Mouse (Mus musculus): ENCODE measurements at regions not wholly inside any gene's neighbourhood (a gene's known extent, or its start where the extent isn't known, plus 50 kb on each side); places are given as distances from the start of the nearest gene placed in this dataset.

GRCm38 (mm10) chr10:108034068-108034467, 122.1 kb upstream of the Otogl start:
- DNase-seq (ENCODE audit: low spot score in 2 of 2): no peak

GRCm38 (mm10) chr10:108033317-108033795, 121.4 kb upstream of the Otogl start:
- no peak for DNase-seq (ENCODE audit: low spot score in 2 of 2)

DNA sequence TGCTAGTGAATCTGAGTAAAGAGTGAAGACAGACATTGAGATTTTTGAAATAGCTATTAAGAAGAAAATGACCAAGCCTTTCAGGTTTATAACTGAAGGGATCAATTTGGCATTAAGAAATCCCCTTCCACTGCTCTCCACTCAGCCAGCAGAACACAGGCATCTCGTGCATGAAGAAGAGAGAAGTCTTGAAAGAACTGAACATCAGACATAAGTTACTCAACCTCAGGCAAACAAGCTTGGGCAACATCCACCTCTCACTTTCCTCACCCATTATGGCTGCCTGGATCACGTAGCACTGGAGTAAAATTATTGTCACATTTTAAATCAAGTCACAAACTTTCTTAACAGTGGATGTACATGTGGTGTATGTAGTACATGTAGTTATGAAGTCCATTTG, 115.6 kb upstream of the Otogl start:
- DNase-seq (ENCODE audit: low spot score in 2 of 2): no peak

GRCm38 (mm10) chr10:108024227-108024626, 112.3 kb upstream of the Otogl start:
- no peak for DNase-seq (ENCODE audit: low spot score in 2 of 2)

- no peak for DNase-seq (ENCODE audit: low spot score in 2 of 2)
Measured at GRCm38 (mm10) chr10:108016552-108016951, 104.6 kb upstream of the Otogl start.

DNA sequence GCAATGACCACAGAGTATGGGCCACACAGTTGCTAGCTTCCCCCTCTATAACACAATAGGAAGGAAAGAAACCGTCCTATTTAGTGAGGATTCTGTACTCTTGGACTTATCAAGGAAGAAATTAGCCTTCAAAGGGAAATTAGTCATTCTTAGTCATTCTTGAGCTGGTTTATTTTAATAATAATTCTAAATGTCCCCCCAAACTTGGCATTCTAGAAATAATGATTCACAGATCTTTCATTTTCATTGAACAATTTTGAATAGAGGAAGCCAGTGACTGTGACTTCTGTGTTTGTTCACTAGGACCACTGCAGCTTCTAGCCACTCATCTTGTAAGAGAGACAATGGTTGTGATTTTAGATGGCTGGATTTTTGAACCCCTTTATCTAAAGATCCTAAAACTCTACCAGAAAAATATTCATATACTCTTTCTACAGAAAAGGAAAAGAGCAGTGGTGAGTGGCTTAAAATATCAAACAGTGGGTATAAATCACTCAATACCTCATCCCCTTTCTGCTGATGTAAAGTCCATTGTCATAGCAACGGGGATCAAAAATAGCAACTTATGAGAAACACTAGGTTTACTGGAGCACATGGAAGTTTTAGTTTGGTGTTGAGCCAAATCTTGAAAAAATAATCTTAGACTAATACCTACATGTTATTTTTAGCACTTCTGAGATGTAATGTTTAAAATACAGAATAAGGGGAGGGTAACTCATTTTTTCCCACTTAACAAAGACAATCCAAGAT, 83.1 kb upstream of the Otogl start:
- DNase-seq (ENCODE audit: low spot score in 2 of 2): no peak

GRCm38 (mm10) chr10:107992621-107993020, 80.7 kb upstream of the Otogl start:
- DNase-seq (ENCODE audit: low spot score in 2 of 2): no peak

- no peak for DNase-seq (ENCODE audit: low spot score in 2 of 2)
Measured at GRCm38 (mm10) chr10:107990557-107990956, 78.6 kb upstream of the Otogl start.

- no peak for DNase-seq (ENCODE audit: low spot score in 2 of 2)
Measured at GRCm38 (mm10) chr10:107989913-107990312, 78.0 kb upstream of the Otogl start.

DNA sequence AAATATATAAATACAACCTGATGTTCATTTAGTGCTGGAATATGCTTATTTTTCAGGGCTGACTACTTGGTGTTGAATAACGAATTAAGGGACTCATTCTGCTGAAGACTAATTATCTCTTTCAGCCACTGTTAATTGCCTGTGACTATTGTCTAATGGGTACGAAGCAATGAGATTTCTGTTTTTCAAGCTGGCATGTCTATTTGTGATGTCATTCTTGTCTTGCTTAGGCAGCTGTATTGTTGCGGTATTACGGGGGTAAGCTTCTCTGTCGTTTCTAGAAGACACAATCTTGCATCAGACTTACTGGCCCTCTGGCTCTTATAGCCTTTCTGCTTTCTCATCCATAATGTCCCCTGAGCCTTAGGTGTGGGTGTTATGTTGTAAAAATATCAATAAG, 70.7 kb upstream of the Otogl start:
- no peak for DNase-seq (ENCODE audit: low spot score in 2 of 2)

DNA sequence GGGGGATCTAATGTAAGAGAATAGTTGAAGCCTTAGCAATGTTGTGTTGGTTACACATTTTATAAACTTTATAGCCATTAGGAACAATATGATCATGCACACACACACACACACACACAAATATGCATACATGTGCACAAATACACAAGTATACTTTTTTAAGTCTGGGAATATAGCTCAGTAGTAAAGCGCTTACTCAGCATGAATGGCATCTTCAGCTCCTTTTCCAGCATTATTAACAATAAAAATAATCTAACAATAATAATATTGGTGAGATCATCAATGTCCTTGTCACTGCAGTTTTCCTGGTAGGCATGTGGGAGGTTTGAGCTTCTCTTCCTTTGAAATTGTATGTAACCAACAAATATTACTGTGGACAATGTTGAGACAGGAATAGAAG, 70.1 kb upstream of the Otogl start:
- DNase-seq (ENCODE audit: low spot score in 2 of 2): no peak

DNA sequence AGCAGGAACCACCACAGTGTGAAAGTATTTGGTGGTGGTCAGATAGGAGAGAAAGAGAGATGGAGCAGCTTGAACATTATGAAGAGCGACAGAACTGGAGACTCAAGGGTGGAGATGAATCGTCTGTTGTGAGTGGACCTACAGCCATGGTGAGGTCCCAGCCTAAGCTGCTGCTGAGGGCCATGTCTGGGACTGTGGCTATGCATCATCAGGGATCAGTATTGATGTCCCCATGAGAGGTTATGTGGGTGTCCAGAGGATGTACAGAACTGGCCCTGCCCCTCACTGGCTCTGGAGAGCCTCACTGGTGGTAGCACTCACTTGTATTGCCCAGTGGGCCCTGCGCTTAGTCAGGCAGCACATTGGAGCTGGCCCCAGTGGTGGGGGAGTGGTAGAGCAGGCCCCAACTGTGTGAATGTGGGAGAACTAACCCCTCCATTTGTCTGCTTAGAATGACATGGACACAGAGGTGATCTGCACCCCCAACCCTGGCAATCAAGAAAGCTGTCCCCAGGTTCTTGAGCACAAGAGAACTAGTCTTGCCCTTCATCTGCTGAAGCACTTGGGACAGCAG, 64.5 kb upstream of the Otogl start:
- DNase-seq (ENCODE audit: low spot score in 2 of 2): no peak

GRCm38 (mm10) chr10:107971748-107972147, 59.8 kb upstream of the Otogl start:
- DNase-seq (ENCODE audit: low spot score in 2 of 2): no peak

DNA sequence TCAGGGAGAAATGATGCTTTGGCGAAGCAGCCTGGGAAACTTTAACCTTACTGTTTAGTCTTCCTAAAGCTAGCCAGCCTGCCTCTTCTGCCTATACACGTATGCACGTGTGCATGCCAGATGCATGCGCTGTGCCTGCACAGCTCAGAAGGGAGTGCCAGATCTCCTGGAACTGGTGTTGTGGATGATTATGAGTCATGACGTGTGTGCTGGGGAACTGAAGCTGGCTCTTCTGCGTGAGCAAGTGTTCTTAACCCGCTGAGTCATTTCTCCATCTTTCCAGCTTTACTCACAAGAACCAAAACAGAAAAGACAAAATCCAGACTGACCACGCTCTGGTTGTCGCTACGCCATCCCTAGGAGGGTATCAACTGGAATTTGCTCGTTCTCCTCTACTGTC, 55.1 kb upstream of the Otogl start:
- DNase-seq (ENCODE audit: low spot score in 2 of 2): no peak

DNA sequence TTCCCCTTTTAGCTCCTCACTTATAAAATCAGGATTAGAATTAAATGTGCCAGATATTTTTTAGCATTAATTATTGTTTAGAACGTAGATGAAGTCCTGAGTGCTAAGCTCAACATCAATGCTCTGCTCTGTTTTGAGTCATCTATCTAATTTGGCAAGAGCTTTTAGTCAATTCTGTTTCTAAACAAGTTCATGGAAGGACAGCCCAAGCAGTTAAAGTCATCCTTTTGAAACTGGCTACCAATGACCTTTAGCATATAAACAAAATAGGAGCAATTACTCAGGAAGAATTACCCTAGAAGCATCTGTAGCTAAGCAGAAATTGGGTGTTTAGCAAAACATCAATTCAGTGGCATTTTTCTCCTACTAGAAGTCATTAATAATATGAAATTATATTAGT, 52.1 kb upstream of the Otogl start:
- DNase-seq (ENCODE audit: low spot score in 2 of 2): no peak

- no peak for DNase-seq (ENCODE audit: low spot score in 2 of 2)
Measured at GRCm38 (mm10) chr10:107962130-107962529, 50.2 kb upstream of the Otogl start.

Measured in heart, adult 9 months (tissue).